Mouse (Mus musculus) brain, embryonic 14.5 days (tissue): ENCODE data around the gene Coq8a.

Experiments used
- CTCF ChIP-seq: fragments of 200-500 bp; IDR thresholded peaks from 2 replicates; pipeline ENCODE4 v1.5.1; 2012; ENCODE audit warnings: inconsistent platforms, mild to moderate bottlenecking, moderate library complexity, borderline replicate concordance; ENCODE audit not compliant: insufficient read depth, insufficient read length; ENCODE audit errors: extremely low read depth
- POLR2A ChIP-seq: fragments of 200-500 bp; IDR thresholded peaks from 2 replicates; pipeline ENCODE4 v1.6.1; 2012; ENCODE audit warnings: mild to moderate bottlenecking, inconsistent platforms, borderline replicate concordance; ENCODE audit not compliant: poor library complexity, insufficient read depth, insufficient read length, severe bottlenecking; ENCODE audit errors: extremely low read depth

DNA sequence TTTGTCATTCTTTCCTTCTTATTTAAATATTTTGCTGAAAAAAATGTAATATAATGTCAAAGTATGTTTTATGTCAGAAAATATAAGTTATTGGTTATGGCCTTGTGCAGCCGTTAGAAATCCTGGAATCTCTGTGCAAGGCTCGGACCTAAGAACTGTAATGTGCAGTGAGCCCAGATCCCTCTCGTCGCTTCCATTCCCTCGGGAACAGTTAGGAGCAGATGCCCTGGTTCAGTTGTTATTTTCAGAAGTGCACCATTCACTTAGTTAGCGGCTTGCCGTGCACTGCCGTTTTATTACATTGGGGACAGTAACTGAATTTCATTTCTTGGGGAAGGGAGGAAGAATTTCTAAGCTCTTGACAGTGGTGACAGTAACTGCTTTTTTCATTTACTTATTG is 81.2 kb downstream of the Coq8a start:
- no peak for TF ChIP-seq CTCF
- TF ChIP-seq POLR2A: no peak
